Mouse (Mus musculus) gastrocnemius, postnatal 4 days (tissue): ENCODE measurements around the gene Cux1. TPM values are rescaled to one million over a fixed set of nuclear protein-coding genes. Genes with fewer than 3 reads are reported as not detected.

ENCODE experiments used
- DNase-seq, 2 experiments: peaks; one replicate each; pipeline ENCODE4 v3.0.0; 2021 to 2022; ENCODE audit warnings: low spot score in 2 of 2, mixed read lengths in 2 of 2
- total RNA-seq, 2 experiments: library from RNA; stranded (reverse); gene quantifications; 2 replicates each; pipeline ENCODE4 v1.2.3; 2021

Cux1 gene
- total RNA-seq, 2 experiments from 2014 or later, result 118 to 123 TPM

GRCm38 (mm10) chr5:136540055-136540838 is 27.0 kb downstream of the Cux1 start:
- DNase-seq, result no peak

GRCm38 (mm10) chr5:136536753-136537152 is 30.5 kb downstream of the Cux1 start:
- no peak for DNase-seq

DNA sequence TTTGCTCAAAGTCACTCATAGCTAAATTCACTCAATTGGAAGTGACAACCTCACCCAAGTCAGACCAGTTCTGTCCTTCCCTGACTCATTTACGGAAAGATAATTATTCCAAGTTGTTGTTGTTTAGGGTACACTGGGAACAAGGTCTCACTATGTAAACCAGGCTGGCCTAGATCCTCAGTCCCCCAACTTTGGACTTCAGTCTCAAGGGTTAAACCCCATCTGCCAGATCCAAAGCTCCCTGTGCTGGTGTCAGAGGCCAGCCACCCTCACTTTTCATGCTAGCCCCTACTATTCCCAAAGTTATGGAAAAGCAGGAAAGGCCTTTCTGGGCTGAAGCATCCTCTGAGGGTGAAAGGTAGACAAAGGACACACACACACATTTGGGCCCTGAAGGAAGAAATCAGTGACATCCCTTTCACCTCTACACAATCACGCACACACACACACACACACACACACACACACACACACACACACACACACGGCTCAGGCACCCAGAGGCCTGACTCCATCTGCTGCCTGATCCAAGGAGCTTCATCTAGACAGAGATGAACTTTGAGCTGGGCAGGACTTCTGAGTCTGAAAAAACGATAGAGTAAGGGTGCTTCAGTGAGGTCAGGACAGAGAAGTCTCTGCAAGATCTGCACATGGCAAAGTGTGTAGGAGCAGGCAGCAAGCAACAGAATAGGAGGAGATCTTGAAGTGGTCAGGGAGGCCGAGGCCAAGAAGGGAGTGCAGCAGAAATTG is 31.1 kb downstream of the Cux1 start:
- DNase-seq, result no peak

- DNase-seq, result no peak
These were observed 32.1 kb downstream of the Cux1 start for GRCm38 (mm10) chr5:136535204-136535603.

- DNase-seq, result no peak
These were observed 33.7 kb downstream of the Cux1 start for GRCm38 (mm10) chr5:136533371-136534276.

GRCm38 (mm10) chr5:136531674-136532365 is 35.5 kb downstream of the Cux1 start:
- no peak for DNase-seq

- DNase-seq, result no peak
These were observed 36.4 kb downstream of the Cux1 start for GRCm38 (mm10) chr5:136530931-136531330.

DNA sequence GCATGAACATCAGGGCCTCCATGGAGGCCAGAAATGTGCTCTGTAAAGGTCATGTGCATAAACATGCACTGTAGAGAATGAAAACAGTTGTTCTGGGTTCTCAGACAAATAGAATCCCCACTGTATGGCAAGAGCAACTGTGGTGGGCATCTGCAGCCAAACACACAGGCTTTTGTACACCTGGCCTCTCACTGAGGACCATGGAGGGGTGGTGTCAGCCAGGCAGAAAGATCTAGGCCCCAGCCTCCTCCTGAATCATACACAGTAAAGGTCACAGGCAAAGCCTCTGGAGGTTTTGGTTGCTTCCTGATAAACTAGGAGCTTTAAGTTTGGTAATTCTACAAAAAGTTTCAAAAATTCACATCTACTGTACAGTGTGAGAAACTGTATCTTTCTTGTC is 38.1 kb downstream of the Cux1 start:
- DNase-seq, result no peak

- DNase-seq, result no peak
These were observed 39.4 kb downstream of the Cux1 start for GRCm38 (mm10) chr5:136527871-136528270.

- no peak for DNase-seq
These were observed 40.8 kb downstream of the Cux1 start for GRCm38 (mm10) chr5:136526545-136526909.

DNA sequence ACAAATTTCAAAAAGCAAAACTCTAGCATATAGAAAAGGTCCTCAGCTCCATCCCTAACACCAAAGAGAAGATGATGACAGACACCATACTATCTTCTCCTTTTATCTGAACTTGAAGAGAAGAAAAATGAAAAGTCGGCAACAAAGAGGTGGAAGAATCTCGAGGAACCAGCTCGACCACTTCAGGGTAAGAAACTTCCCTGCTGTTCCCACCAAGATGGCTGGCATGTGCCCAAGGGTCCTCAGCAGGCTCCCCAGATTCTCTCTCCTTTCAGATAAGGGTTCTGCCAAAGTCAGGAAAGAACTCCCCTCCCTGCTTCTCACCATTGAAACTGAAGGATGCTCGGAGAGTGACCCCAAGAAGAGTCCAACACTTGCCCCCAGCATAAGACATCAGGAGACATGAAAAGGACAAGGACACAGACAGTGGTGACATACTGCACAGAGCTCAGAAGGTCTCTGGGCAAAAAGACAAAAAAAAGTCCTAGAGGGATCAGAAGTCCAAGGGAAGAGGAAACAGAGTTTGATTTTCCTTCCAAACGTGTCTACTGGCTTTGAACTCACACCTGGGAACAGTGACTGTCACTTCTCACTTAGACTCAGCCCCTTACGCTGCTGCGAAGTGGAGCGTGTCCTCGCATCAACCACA is 41.3 kb downstream of the Cux1 start:
- DNase-seq, result no peak

DNA sequence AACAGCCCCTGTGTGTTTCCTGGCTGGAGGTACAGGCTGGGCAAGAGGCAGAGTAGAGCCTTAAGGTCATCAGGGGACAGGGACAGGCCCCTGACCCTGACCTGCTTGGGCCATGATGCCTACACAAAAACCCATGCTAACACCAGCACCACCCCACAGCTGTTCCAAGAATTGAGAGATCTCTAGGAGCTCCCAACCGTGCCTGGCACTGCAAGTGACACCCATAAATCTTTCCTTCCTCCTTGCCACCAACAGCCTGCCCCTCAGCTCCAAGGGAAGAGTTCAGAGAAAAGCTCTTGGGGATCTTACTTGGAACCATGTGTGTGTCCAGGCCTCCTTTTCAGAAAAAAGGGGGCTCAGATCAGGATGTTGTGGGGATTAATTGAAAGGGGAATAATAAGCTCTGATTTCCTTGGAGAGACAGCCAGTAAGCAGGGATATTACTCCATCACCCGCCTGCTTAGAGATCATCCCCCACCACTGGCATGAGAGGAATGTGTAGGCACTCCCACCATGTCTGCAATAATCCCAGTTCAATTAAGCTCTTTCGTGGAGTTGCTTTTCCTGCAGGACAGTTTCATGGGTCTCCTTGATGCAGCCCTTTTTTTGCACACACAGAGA is 44.3 kb downstream of the Cux1 start:
- DNase-seq, result no peak

- no peak for DNase-seq
These were observed 45.6 kb downstream of the Cux1 start for GRCm38 (mm10) chr5:136521656-136522055.

- no peak for DNase-seq
These were observed 48.4 kb downstream of the Cux1 start for GRCm38 (mm10) chr5:136518648-136519437.

- no peak for DNase-seq
These were observed 49.8 kb downstream of the Cux1 start for GRCm38 (mm10) chr5:136517510-136517909.

GRCm38 (mm10) chr5:136516593-136516992 is 50.7 kb downstream of the Cux1 start:
- DNase-seq, result no peak

DNA sequence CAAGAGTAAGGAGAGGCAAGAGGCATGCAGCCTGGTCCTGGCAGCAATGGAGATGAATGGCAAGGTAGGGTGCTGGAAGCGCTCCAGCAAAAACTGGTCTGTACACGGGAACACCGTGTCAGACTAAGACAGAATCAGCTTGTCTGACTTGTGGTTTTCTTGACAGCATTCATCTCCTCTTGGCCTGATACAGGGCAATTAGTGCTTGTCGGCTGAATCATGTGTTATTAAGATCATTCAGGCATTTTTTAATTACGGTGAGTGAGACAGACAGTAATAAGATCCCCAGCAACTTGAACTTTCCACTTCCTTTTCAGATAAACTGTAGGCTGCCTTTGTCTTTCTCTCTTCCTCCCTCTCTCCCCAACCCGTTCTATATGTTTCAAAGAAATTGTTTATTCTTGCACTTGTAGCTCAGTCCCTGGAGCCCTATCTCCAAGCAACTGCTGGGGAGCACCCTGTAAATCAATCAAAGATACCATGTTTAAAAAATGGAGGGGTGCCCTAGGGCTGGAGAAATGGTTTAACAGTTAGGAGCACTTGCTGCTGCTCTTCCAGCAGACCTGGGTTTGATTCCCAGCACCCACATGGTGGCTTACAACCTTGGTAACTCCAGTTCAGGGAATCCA is 53.1 kb downstream of the Cux1 start:
- DNase-seq, result no peak

- DNase-seq, result no peak
These were observed 55.1 kb downstream of the Cux1 start for GRCm38 (mm10) chr5:136512103-136512674.
